Mouse (Mus musculus): ENCODE results near the gene Bex6. TPM values are rescaled to one million over a fixed set of nuclear protein-coding genes. Genes with fewer than 3 reads are reported as not detected.

The Bex6 gene
- polyA plus RNA-seq (2012; rRNA removed): not detected in 2 replicates

- no peak for DNase-seq (ENCODE audit: low read depth, low spot score)
- 81% methylated on average over 6 of the region's 6 CpGs for WGBS
Measured at GRCm38 (mm10) chr16:32179333-32179901, at the start of gene Bex6. Bex6 (plus strand) TSS chr16:32179823.

DNA sequence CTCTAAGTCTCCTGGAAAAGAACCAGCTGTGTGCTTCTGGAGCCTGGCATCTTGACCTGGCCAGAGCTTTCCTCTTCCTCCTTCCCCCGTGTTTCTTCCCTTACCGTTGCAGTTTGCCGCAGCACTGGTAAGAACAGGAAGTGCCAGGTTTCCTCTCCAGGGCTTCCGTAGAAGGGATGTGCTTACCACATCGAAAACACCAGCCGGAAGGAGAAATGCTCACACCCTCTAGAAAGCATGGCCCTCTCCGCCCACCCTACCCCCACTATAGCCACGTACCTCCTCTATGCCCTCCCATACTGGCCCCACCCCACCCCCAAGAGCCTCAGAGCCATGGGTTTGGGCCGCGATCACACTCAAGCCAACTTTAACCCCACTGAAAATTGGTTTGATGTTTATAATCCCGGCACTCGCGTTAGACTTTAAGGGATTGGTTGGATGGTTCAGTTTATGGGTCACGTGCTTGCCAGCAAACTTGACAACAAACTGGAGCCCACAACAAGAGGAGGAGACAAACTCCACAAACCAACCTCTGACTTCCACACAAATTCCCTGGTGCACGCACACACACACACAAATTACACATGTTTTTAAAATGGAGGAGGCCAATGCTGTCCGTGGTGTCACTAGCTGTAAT lies 49.3 kb upstream of the Bex6 start:
- 49% methylated on average over 16 of the region's 16 CpGs for WGBS
- no peak for DNase-seq (ENCODE audit: low read depth, low spot score)

- 71% methylated on average over 3 of the region's 3 CpGs for WGBS
- no peak for DNase-seq (ENCODE audit: low read depth, low spot score)
Measured at GRCm38 (mm10) chr16:32133148-32133547, 46.5 kb upstream of the Bex6 start.

DNA sequence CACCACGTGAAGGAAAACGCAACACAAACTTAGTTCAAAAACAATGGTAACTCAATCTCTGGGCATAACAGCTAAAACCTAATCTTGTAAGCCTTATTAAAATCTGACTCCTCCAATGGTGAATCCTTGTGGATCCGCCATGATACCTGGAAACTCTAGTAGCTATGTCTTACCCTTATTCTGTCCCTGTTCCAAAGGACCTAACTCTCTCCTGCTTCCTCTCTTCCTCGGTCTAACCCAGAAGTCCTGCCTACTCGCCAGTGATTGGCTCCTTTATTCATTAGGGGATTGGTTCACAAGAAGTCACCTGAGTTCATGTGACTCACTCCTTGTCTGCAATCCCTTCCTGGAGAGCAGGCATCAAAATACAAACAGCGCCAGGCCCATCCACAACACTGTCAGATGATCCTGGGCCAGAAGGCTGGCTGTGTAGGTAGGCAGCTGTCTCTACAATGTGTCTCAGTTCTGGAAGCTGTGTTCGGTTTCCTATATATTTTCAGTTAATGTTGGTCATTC lies 43.7 kb upstream of the Bex6 start:
- no peak for DNase-seq (ENCODE audit: low read depth, low spot score)
- WGBS: 85% methylated on average over 7 of the region's 7 CpGs

DNA sequence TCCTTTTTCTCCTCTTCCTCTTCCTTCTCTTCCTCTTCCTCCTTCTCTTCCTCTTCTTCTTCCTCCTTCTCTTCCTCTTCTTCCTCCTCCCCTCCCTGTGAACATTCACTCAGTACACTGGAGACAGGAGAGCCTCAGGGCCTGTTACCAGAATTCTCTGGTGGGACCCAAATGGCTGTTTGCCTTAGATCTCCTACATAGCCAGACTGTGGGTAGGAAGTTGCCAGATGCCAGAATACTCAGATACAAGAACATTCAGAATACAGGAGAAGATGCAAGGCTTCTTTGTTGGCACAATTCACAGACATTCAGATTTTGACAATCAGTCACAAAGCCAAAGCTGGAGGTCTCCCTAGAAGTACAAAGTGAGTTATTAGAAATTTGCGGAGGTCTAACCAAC lies 40.7 kb upstream of the Bex6 start:
- 100% methylated on average over 1 of the region's 1 CpGs for WGBS
- DNase-seq (ENCODE audit: low read depth, low spot score): no peak

- no peak for DNase-seq (ENCODE audit: low read depth, low spot score)
- WGBS: 90% methylated on average over 15 of the region's 15 CpGs
Measured at GRCm38 (mm10) chr16:32143766-32144165, 35.9 kb upstream of the Bex6 start.

- no peak for DNase-seq (ENCODE audit: low read depth, low spot score)
- 91% methylated on average over 17 of the region's 17 CpGs for WGBS
Measured at GRCm38 (mm10) chr16:32144592-32144991, 35.0 kb upstream of the Bex6 start.

DNA sequence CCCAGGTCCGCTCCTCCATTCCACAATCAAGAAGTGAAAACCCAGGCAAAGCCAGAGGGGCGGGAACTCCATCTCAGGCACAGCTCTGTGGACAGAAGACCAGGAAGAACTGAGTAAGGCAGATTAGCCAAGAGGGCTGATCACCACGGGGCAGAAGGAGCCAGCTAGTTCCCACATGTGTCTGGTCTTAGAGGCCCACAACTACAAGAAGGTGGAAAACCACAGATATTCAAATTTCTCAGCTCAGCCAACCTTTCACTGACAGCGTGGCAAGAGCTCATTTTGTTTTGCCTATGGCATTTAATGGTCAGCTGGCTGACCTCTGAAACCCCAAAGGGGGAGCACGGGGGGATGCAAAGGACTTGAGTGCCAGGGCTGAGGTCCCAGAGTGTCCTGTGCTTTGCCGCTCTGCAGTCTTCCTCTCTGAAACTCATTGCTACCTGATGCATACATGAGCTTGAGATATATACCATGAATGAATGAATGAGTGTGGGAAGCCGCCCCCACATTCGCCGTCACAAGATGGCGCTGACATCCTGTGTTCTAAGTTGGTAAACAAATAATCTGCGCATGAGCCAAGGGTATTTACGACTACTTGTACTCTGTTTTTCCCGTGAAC lies 31.9 kb upstream of the Bex6 start:
- 53% methylated on average over 11 of the region's 13 CpGs for WGBS
- no peak for DNase-seq (ENCODE audit: low read depth, low spot score)

GRCm38 (mm10) chr16:32153976-32154375 lies 25.6 kb upstream of the Bex6 start:
- no peak for DNase-seq (ENCODE audit: low read depth, low spot score)
- WGBS: 59% methylated on average over 1 of the region's 1 CpGs

GRCm38 (mm10) chr16:32154437-32154836 lies 25.2 kb upstream of the Bex6 start:
- no peak for DNase-seq (ENCODE audit: low read depth, low spot score)
- 58% methylated on average over 13 of the region's 13 CpGs for WGBS

DNA sequence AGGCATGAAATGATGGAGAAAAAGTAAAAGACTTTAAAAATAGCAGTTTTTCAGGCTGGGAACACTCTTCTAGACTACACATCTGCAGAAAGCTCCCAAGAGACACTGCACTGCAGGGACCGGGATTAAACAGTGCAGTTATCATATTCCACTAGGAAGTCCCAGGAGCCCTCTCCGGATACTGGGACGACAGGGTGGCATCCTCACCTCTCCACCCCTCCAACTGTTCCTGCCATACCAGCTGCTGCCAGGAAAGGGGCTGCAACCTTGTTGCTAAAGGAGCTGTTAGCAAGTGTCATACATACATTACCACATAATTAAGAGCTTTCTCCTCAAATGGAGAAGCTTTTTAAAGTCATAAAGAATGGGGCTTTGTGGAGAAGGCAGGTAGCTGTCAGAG lies 22.9 kb upstream of the Bex6 start:
- no peak for DNase-seq (ENCODE audit: low read depth, low spot score)
- 38% methylated on average over 3 of the region's 3 CpGs for WGBS

- no peak for DNase-seq (ENCODE audit: low read depth, low spot score)
- WGBS: 88% methylated on average over 2 of the region's 2 CpGs
Measured at GRCm38 (mm10) chr16:32157369-32157768, 22.3 kb upstream of the Bex6 start.

DNA sequence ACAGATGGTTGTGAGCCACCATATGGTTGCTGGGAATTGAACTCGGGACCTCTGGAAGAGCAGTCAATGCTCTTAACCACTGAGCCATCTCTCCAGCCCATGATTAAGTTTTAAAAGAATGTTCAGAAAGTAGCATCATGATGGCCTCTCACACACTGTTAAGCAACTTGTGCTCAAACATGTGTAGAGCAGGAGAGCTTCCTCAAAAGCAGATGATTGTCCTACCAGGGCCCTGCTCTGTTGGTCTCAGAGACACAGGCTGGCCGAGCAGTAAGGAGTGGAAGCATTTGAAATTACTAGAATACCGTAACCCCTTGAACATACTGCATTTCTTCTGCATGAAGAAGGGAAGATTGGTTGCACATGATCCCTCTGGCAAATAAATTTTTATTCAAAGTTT lies 20.7 kb upstream of the Bex6 start:
- no peak for DNase-seq (ENCODE audit: low read depth, low spot score)
- WGBS: 88% methylated on average over 3 of the region's 3 CpGs

- DNase-seq (ENCODE audit: low read depth, low spot score): no peak
- 81% methylated on average over 9 of the region's 9 CpGs for WGBS
Measured at GRCm38 (mm10) chr16:32160742-32161323, 18.8 kb upstream of the Bex6 start.

- WGBS: 40% methylated on average over 4 of the region's 4 CpGs
- no peak for DNase-seq (ENCODE audit: low read depth, low spot score)
Measured at GRCm38 (mm10) chr16:32163392-32163791, 16.2 kb upstream of the Bex6 start.

DNA sequence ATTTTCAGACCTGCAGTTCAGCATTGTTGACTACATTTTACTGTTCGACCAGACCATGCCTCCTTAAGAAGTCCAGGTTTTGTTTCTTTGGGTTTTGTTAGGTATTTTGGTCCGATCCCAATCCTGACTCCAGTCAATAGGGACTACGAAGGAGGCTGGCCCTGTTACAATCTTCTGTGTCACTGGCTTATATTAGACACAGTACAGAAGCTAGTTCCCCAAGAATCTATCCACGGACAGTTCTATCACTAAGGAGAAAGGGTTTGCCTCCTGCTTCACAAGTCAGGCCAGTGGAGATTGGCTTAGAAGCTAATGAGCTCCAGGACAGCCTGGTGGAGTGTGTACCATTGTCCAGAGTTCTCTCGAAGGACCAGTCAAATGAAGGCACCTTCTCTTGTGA lies 15.7 kb upstream of the Bex6 start:
- WGBS: 66% methylated on average over 5 of the region's 5 CpGs
- no peak for DNase-seq (ENCODE audit: low read depth, low spot score)

DNA sequence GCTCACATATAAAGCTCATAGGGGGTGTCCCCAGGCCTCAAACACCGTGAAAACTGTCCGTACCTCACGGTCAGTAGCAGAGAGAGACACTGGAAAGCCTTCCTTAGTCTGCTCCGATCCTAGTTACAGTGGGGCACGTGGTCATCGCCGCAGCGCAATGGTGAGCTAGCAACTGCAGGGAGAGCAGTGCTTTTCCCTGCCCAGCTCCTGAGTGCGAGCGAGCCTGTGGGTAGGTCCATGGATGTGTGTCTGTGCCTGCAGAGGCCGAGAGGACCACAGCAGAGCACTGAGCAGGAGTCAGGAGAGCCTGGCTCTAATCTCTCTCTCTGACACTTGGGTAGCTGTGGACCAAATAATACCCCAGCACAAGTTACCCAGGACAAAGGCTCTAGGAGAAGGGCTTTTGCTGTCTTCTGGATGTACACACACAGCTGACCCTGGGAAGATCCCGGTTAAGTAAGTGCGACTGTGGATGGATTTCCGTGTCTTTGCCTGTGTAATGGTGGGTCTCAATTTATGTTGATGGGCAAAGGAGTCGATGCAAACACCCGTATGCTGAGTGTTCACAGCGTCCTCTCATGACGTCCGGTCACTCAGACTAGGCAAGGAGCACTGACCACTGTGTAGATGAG lies 15.1 kb upstream of the Bex6 start:
- DNase-seq (ENCODE audit: low read depth, low spot score): no peak
- 79% methylated on average over 19 of the region's 19 CpGs for WGBS

GRCm38 (mm10) chr16:32165281-32165821 lies 14.3 kb upstream of the Bex6 start, which contains the start of gene Nrros:
Nrros (minus strand) TSS chr16:32165594.
- no peak for DNase-seq (ENCODE audit: low read depth, low spot score)
- WGBS: 6% methylated on average over 25 of the region's 25 CpGs

GRCm38 (mm10) chr16:32167819-32168545 lies 11.6 kb upstream of the Bex6 start:
- no peak for DNase-seq (ENCODE audit: low read depth, low spot score)

More at GRCm38 (mm10) chr16:32167819-32168545, 11.6 kb upstream of the Bex6 start:
- 92% methylated on average over 4 of the region's 4 CpGs for WGBS

Measured in large intestine, adult 2 months (tissue).